Mouse (Mus musculus) kidney, embryonic 16.5 days (tissue): ENCODE measurements at regions not wholly inside any gene's neighbourhood (a gene's known extent, or its start where the extent isn't known, plus 50 kb on each side); places are given as distances from the start of the nearest gene placed in this dataset.
"Not testable (repeated sequence)": the region's sequence is repeated elsewhere in the genome, so short reads cannot be mapped to it uniquely, and the experiment has no call there.

Experiments
- ATAC-seq: fragments of 200-750 bp; cut with Nextera tagmentation; 2 replicates; pipeline ENCODE4 v1.8.0; 2017; ENCODE audit warnings: moderate TSS enrichment; ENCODE audit not compliant: low FRiP score, low TSS enrichment
- H3K27ac ChIP-seq: fragments of 300-500 bp; sonication (generic); 2 replicates; pipeline ENCODE4 v1.5.1; 2014; ENCODE audit warnings: low read length
- H3K27me3 ChIP-seq: fragments of 300-500 bp; sonication (generic); 2 replicates; pipeline ENCODE4 v1.6.1; 2014; ENCODE audit warnings: low read length, control low read depth, mixed read lengths; ENCODE audit not compliant: insufficient read depth
- H3K36me3 ChIP-seq: fragments of 300-500 bp; sonication (generic); 2 replicates; pipeline ENCODE4 v1.6.1; 2014; ENCODE audit warnings: low read length, control low read depth, mixed read lengths; ENCODE audit not compliant: insufficient read depth
- H3K4me1 ChIP-seq: fragments of 300-500 bp; sonication (generic); 2 replicates; pipeline ENCODE4 v1.6.1; 2014; ENCODE audit warnings: low read length, control low read depth, mixed read lengths; ENCODE audit not compliant: insufficient read depth
- H3K4me2 ChIP-seq: fragments of 300-500 bp; sonication (generic); replicated peaks from 2 replicates; pipeline ENCODE4 v1.6.1; 2014; ENCODE audit warnings: low read depth, low read length
- H3K4me3 ChIP-seq: fragments of 300-500 bp; sonication (generic); 2 replicates; pipeline ENCODE4 v1.5.1; 2014; ENCODE audit warnings: mild to moderate bottlenecking, low read length
- H3K9ac ChIP-seq: fragments of 300-500 bp; sonication (generic); replicated peaks from 2 replicates; pipeline ENCODE4 v1.6.1; 2014; ENCODE audit warnings: low read length
- H3K9me3 ChIP-seq: fragments of 300-500 bp; sonication (generic); 2 replicates; pipeline ENCODE4 v1.6.1; 2016; ENCODE audit warnings: low read length, control low read depth
- WGBS: fragments of 180-500 bp; shearing (Covaris S2); extraction: QIAGEN DNeasy Blood & Tissue Kit; methylation state at CpG from one replicate; pipeline ENCODE4 v1.1.7; 2014; 5-methylcytosine and 5-hydroxymethylcytosine counted together

- ATAC-seq = no peak
- Histone ChIP-seq H3K27me3 (no peaks in the 10 kb centered on the region), H3K36me3 (no peaks in the 10 kb centered on the region), H3K4me3 (no peak overlapping the region), H3K9ac (no peak overlapping the region), H3K9me3 (no peaks in the 10 kb centered on the region), H3K4me1 (no peaks in the 10 kb centered on the region), H3K4me2 (no peak overlapping the region), H3K27ac (no peak overlapping the region)
- WGBS = 78% methylated on average over 4 of the region's 4 CpGs
Measured at GRCm38 (mm10) chr17:69770046-69770445, 198.8 kb upstream of the Dlgap1 start.

DNA sequence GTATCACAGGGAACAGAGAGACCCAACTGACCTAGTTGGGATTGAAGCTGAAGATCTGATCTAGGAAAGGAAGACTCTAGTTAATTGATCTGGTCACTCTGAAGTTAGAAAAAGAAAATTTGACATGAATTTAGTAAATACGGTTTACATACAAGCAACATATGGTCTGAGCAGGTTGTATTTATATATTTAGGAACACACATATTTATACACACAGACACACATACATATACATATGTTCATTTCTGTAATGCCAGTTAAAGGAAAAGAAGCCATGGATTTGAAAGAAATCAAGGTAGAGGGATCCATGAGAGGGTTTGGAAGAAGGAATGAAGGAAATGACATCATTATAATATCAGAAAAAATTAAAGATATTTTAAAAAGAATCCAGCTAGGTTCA lies 187.7 kb upstream of the Dlgap1 start:
- Histone ChIP-seq H3K4me3 (no peak overlapping the region), H3K9ac (no peak overlapping the region), H3K36me3 (no peaks in the 10 kb centered on the region), H3K9me3 (peaks cover 4% of the 10 kb centered on the region; the same call in 1 of the 2 replicates), H3K4me2 (no peak overlapping the region), H3K27me3 (no peaks in the 10 kb centered on the region), H3K27ac (no peak overlapping the region), H3K4me1 (no peaks in the 10 kb centered on the region)
- ATAC-seq = no peak
- 94% methylated on average over 1 of the region's 1 CpGs for WGBS

DNA sequence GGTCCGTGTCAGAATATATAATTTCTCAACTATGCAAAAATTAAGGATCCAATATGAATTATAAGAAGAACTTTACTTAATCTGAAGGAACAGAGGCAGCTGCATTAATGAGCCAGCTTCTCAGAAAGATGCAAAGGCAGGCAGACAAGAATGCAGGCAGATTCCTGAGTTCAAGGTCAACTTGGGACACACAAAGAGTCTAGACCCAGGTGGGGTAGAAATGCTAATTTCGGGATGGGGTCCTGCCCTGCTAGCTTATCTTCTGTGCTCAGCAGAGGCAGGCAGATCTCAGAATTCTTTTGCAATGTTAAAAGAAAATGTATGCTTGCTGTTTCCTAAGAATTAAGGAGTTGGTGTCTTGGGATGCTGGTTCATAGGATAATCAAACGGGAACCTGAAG lies 181.9 kb upstream of the Dlgap1 start:
- no peak overlapping the region for H3K27ac ChIP-seq
- no peak for ATAC-seq
- 79% methylated on average over 3 of the region's 3 CpGs for WGBS

DNA sequence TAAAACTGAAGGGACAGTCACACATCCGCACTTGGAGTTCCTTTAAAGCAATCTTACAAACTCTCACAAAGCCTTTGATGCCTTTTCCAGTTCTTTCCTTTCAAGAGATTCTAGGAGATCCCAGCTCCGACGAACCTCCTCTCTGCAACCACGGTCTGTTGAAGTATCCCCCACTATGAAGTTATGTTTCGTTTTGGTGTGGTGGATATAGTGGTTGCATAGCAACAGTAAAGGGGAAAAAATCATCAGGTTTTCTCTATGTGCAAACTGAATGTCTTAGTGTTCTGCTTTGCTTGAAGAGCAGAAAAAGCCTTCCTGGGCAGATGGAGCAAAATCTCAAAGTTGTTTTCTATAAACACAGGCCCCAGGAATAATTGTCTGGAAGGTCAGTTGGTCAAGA lies 147.4 kb upstream of the Dlgap1 start:
- Histone ChIP-seq H3K4me1 (no peaks in the 10 kb centered on the region), H3K4me3 (no peak overlapping the region), H3K36me3 (no peaks in the 10 kb centered on the region), H3K9me3 (no peaks in the 10 kb centered on the region), H3K27me3 (no peaks in the 10 kb centered on the region), H3K27ac (no peak overlapping the region), H3K4me2 (no peak overlapping the region), H3K9ac (no peak overlapping the region)
- no peak for ATAC-seq
- 80% methylated on average over 5 of the region's 5 CpGs for WGBS

More for the DNA sequence above, 181.9 kb upstream of the Dlgap1 start:
- Histone ChIP-seq H3K4me3 (no peak overlapping the region), H3K4me1 (no peaks in the 10 kb centered on the region), H3K4me2 (no peak overlapping the region), H3K9me3 (no peaks in the 10 kb centered on the region), H3K9ac (no peak overlapping the region), H3K27me3 (no peaks in the 10 kb centered on the region), H3K36me3 (no peaks in the 10 kb centered on the region)

GRCm38 (mm10) chr17:69821901-69822300 lies 147.0 kb upstream of the Dlgap1 start:
- H3K27ac ChIP-seq = no peak overlapping the region
- no peak overlapping the region for H3K4me2 ChIP-seq
- no peak for ATAC-seq
- H3K9ac ChIP-seq = no peak overlapping the region
- H3K27me3 ChIP-seq = no peaks in the 10 kb centered on the region
- H3K4me1 ChIP-seq = no peaks in the 10 kb centered on the region
- H3K4me3 ChIP-seq = no peak overlapping the region
- 83% methylated on average over 2 of the region's 2 CpGs for WGBS
- H3K9me3 ChIP-seq = no peaks in the 10 kb centered on the region
- no peaks in the 10 kb centered on the region for H3K36me3 ChIP-seq

DNA sequence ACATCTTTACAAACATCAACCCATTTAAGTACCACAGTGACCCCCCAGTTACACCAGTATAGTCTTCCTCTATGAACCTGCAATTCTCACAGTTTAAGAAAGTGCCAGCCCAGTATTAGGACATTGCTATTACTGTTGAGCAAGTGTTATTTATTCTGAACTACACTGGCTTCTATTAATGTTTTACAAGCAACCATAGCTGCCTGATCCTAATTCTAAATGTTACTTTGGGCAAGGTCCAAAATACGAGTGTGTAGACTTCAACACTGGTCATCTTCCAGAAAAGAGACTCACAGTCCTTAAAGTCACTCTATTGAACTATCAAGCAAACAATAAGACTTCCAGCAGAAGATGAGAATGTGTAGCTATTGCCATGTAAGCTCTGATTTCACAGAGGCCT lies 146.0 kb upstream of the Dlgap1 start:
- no peak overlapping the region for H3K4me2 ChIP-seq
- ATAC-seq = no peak
- WGBS = 76% methylated on average over 1 of the region's 1 CpGs

DNA sequence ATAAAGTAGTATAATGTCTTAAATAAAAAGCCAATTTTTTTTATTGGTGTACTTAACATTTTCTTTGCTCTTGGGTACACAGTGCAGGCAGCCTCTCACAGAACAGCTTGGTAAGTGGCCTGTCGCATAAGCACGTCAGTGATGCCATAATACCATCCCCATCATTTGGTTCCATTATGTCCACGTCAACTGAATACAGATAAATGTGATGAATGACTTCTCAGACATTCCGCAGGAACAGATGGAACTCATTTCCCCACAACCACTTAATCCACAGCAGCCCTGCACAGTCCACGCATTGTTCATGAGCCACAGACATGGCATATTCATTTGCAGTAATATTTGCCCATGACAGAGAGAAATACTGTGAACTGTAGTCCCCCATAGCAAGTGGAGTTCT lies 127.6 kb upstream of the Dlgap1 start:
- whole genome bisulfite sequencing = 58% methylated on average over 5 of the region's 5 CpGs
- Histone ChIP-seq H3K4me1 (no peaks in the 10 kb centered on the region), H3K4me3 (no peak overlapping the region), H3K9me3 (no peaks in the 10 kb centered on the region), H3K27me3 (no peaks in the 10 kb centered on the region), H3K9ac (no peak overlapping the region), H3K36me3 (no peaks in the 10 kb centered on the region), H3K4me2 (no peak overlapping the region), H3K27ac (no peak overlapping the region)
- ATAC-seq = no peak

More for the DNA sequence above, 146.0 kb upstream of the Dlgap1 start:
- Histone ChIP-seq H3K27ac (no peak overlapping the region), H3K4me1 (no peaks in the 10 kb centered on the region), H3K4me3 (no peak overlapping the region), H3K36me3 (no peaks in the 10 kb centered on the region), H3K9me3 (no peaks in the 10 kb centered on the region; the same call in 1 of the 2 replicates), H3K27me3 (no peaks in the 10 kb centered on the region), H3K9ac (no peak overlapping the region)

DNA sequence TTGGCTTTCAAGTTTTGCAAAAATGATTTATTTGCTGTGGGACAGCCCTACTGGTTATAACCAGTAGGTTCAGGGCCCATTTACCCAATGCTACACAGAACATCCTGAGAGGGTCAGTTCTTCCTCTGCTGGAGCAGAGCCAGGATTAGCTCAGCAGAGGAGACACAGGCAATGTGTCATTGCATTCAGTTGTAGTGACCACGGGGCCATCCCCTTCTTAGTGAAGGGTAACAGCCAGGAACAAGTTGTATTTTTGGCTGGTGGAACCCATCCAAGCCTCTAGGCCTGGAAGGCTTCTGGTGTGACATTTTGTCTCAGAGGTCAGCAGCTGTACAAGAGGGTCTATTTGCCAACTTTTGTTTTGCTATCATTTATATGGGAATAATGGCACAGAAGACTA lies 120.6 kb upstream of the Dlgap1 start:
- Histone ChIP-seq H3K27me3 (no peaks in the 10 kb centered on the region), H3K4me2 (no peak overlapping the region), H3K4me1 (no peaks in the 10 kb centered on the region), H3K36me3 (no peaks in the 10 kb centered on the region), H3K9me3 (no peaks in the 10 kb centered on the region), H3K4me3 (no peak overlapping the region), H3K9ac (no peak overlapping the region), H3K27ac (no peak overlapping the region)
- WGBS = 50% methylated on average over 1 of the region's 1 CpGs
- ATAC-seq = no peak

DNA sequence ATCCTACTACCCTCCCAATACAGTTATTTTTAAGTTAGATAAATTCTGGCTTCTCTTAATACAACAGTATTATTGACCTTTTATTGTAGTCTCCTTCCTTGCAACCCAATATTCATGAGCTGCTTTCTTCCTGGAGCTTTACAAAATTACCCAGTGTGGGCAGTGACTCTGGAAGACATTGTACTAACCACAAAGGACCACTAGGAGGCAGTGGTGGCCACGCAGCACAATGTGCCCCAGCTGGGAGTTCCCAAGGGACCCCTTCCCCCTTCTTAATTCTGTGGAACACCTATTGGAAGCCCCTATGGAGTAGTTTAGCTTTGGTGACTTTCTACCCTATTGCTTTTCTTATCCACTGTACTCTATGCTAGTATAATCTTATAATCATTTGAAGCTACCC lies 118.8 kb upstream of the Dlgap1 start:
- 15% methylated on average over 1 of the region's 1 CpGs for WGBS
- Histone ChIP-seq H3K9ac (no peak overlapping the region), H3K4me3 (no peak overlapping the region), H3K4me2 (no peak overlapping the region), H3K36me3 (no peaks in the 10 kb centered on the region), H3K27me3 (no peaks in the 10 kb centered on the region), H3K27ac (no peak overlapping the region), H3K4me1 (no peaks in the 10 kb centered on the region), H3K9me3 (no peaks in the 10 kb centered on the region)
- no peak for ATAC-seq

DNA sequence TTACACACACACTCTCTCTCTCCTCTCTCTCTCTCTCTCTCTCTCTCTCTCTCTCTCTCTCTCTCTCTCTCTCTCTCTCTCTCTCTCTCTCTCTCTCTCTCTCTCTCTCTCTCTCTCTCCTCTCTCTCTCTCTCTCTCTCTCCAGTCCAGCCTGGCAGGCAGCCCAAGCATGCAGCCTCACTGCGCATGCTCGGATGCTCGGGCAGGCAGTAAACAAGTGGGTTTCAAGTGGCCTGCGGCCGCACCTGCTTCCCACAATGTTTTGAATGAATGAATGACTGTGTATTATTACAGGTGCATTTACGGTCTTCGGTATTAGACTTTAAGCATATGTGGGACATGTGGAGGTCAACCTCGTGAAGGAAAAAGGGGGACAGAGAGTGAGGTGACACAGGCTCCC lies 88.9 kb upstream of the Dlgap1 start:
- H3K27me3 ChIP-seq, ATAC-seq, H3K27ac ChIP-seq, H3K4me2 ChIP-seq, H3K4me1 ChIP-seq, H3K4me3 ChIP-seq, H3K9me3 ChIP-seq, H3K9ac ChIP-seq, H3K36me3 ChIP-seq: not testable (repeated sequence)
- WGBS = 76% methylated on average over 8 of the region's 8 CpGs

- H3K27ac ChIP-seq = no peak overlapping the region
- H3K4me1 ChIP-seq = no peaks in the 10 kb centered on the region
- no peak for ATAC-seq
- no peak overlapping the region for H3K4me3 ChIP-seq
- H3K4me2 ChIP-seq = no peak overlapping the region
- no peaks in the 10 kb centered on the region for H3K27me3 ChIP-seq
- H3K9ac ChIP-seq = no peak overlapping the region
- H3K36me3 ChIP-seq = no peaks in the 10 kb centered on the region
- 62% methylated on average over 4 of the region's 4 CpGs for WGBS
- H3K9me3 ChIP-seq = no peaks in the 10 kb centered on the region
Measured at GRCm38 (mm10) chr17:69893980-69894379, 74.9 kb upstream of the Dlgap1 start.
